Mouse (Mus musculus) heart, embryonic 16.5 days (tissue): ENCODE measurements at regions not wholly inside any gene's neighbourhood (a gene's known extent, or its start where the extent isn't known, plus 50 kb on each side); places are given as distances from the start of the nearest gene placed in this dataset.

Source experiments
- ATAC-seq: fragments of 200-750 bp; cut with Nextera tagmentation; replicated peaks from 2 replicates; pipeline ENCODE4 v1.8.0; 2017; ENCODE audit warnings: moderate number of reproducible peaks; ENCODE audit not compliant: insufficient read depth, low FRiP score; ENCODE audit errors: extremely low read depth
- H3K27ac ChIP-seq: fragments of 300-500 bp; sonication (generic); 2 replicates; pipeline ENCODE4 v1.5.1; 2014; ENCODE audit warnings: mild to moderate bottlenecking, low read length, control low read depth, moderate library complexity
- H3K27me3 ChIP-seq: fragments of 300-500 bp; sonication (generic); 2 replicates; pipeline ENCODE4 v1.6.1; 2014; ENCODE audit warnings: low read length, mixed read lengths; ENCODE audit not compliant: control insufficient read depth, insufficient read depth
- H3K36me3 ChIP-seq: fragments of 300-500 bp; sonication (generic); 2 replicates; pipeline ENCODE4 v1.6.1; 2014; ENCODE audit not compliant: control insufficient read depth, insufficient read depth
- H3K4me1 ChIP-seq: fragments of 300-500 bp; sonication (generic); 2 replicates; pipeline ENCODE4 v1.6.1; 2014; ENCODE audit warnings: low read length, mixed read lengths; ENCODE audit not compliant: control insufficient read depth, insufficient read depth
- H3K4me2 ChIP-seq: fragments of 300-500 bp; sonication (generic); 2 replicates; pipeline ENCODE4 v1.6.1; 2014; ENCODE audit warnings: low read depth, mild to moderate bottlenecking, control low read depth, low read length
- H3K4me3 ChIP-seq: fragments of 300-500 bp; sonication (generic); 2 replicates; pipeline ENCODE4 v1.5.1; 2014; ENCODE audit warnings: mild to moderate bottlenecking, control low read depth, low read length
- H3K9ac ChIP-seq: fragments of 300-500 bp; sonication (generic); 2 replicates; pipeline ENCODE4 v1.6.1; 2014; ENCODE audit warnings: low read length, control low read depth
- H3K9me3 ChIP-seq: fragments of 300-500 bp; sonication (generic); replicated peaks from 2 replicates; pipeline ENCODE4 v1.6.1; 2016; ENCODE audit warnings: low read length; ENCODE audit not compliant: control insufficient read depth
- WGBS: fragments of 180-500 bp; shearing (Covaris S2); extraction: QIAGEN DNeasy Blood & Tissue Kit; methylation state at CpG from one replicate; pipeline ENCODE4 v1.1.7; 2014; 5-methylcytosine and 5-hydroxymethylcytosine counted together

DNA sequence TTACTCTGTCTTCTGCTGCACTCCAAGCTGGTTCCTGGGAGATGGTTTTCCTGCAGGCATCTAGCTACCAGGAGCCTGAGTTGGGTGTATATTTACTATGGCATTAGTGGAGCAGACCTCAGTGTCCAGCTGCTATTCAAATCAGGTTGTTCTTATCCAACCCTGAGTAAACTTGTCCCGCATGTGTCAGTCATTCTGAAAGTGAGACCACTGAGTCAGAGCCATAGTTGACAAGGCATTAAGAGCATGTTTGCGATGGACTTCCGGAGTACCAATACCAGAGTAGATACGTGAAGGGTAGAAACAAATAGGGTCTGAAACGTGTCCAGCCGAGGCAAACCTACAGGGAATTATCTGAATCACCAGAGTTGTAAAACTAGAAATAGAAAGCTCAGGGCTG, 520.6 kb downstream of the Defb40 start:
- Histone ChIP-seq H3K27ac (no peak overlapping the region), H3K4me1 (no peaks in the 10 kb centered on the region), H3K9ac (no peak overlapping the region), H3K27me3 (no peaks in the 10 kb centered on the region), H3K9me3 (no peaks in the 10 kb centered on the region), H3K4me3 (no peak overlapping the region), H3K36me3 (no peaks in the 10 kb centered on the region), H3K4me2 (no peak overlapping the region)
- 83% methylated on average over 6 of the region's 6 CpGs for WGBS
- no peak for ATAC-seq

DNA sequence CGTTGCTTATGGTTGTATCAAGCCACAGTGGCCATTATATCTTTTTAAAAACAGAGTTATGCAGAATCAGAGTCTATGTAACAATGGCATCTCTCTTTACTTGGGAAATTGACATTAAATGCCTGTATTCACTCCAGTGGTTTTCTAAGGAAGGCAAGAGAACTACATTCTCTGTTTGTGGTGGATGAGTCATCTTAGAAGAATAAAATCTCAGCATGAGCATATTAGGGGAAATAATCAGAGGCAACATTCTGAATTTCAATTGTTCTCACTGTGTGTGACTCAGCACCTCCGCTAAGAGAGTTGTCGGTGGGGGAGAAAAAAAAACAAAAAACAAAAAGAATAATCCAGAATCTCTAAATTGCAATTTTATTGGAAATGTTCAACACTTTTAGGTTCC, 529.0 kb downstream of the Defb40 start:
- no peaks in the 10 kb centered on the region for H3K36me3 ChIP-seq
- H3K4me3 ChIP-seq = no peak overlapping the region
- H3K9ac ChIP-seq = no peak overlapping the region
- no peak overlapping the region for H3K4me2 ChIP-seq
- no peaks in the 10 kb centered on the region for H3K9me3 ChIP-seq
- 84% methylated on average over 3 of the region's 3 CpGs for WGBS
- ATAC-seq = no peak
- H3K4me1 ChIP-seq = no peaks in the 10 kb centered on the region
- H3K27me3 ChIP-seq = no peaks in the 10 kb centered on the region
- no peak overlapping the region for H3K27ac ChIP-seq

DNA sequence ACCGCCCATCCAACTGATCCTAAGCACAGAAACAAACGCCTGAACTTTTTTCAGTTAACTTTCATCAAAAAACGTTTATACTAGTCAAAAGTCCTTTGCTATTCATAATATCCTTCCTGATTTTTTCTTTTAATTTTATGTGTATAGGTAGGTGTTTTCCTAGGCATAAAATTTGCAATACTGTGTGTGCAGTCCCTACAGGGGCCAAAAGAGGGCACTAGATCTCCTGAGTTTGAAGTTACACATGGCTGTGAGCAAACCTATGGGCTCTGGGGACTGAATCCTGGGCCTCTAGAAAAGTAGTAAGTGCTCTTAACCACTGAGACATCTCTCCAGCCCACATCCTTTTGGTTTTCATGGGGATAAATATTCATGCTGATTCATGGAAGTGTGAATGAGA, 535.8 kb downstream of the Defb40 start:
- ATAC-seq = no peak
- WGBS = 61% methylated on average over 3 of the region's 3 CpGs
- H3K9ac ChIP-seq = no peak overlapping the region

DNA sequence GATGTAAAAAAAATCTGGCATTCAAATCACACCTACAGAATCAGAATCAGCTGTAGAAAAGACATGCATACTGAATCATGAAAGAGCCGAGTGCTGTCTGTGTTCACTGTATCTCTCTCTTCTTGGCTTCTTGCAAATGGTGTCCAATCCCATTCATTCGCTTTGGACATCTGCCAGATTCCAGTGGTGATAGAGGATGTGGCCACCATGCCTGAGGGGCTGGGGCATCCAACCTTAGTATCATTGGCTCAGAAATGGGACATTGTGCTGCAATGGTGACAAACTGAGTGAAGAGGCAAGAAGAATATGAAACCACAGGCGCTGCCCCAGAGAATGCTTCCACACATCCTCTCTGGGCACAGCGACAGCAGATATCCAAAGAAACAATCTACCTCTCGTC, 555.2 kb downstream of the Defb40 start:
- 78% methylated on average over 5 of the region's 5 CpGs for WGBS
- Histone ChIP-seq H3K27me3 (no peaks in the 10 kb centered on the region), H3K4me1 (no peaks in the 10 kb centered on the region), H3K9ac (no peak overlapping the region), H3K27ac (no peak overlapping the region), H3K4me2 (no peak overlapping the region), H3K36me3 (no peaks in the 10 kb centered on the region), H3K4me3 (no peak overlapping the region), H3K9me3 (peaks cover 3% of the 10 kb centered on the region; the same call in 1 of the 2 replicates)
- ATAC-seq = no peak

More for the DNA sequence above, 535.8 kb downstream of the Defb40 start:
- Histone ChIP-seq H3K4me1 (no peaks in the 10 kb centered on the region), H3K27ac (no peak overlapping the region), H3K36me3 (no peaks in the 10 kb centered on the region), H3K4me3 (no peak overlapping the region), H3K27me3 (no peaks in the 10 kb centered on the region), H3K4me2 (no peak overlapping the region), H3K9me3 (no peaks in the 10 kb centered on the region)

DNA sequence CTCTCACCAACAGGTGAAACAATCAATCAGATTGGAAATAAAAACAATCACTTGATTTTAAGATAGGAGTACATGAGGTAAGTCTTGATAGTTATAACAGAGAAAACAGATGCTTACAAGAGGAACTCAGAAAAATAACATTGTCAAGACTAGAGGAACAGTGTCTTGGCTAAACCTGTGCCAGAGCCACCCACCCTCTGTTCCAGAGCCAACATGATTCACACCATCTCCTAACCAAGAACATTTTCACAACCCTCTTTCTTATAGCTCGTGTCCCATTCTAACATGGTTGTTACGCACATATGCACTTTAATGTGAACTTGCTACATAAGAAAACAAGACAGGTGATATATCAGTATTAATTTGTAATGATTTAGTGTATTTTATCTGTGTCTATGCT, 565.6 kb downstream of the Defb40 start:
- 78% methylated on average over 2 of the region's 2 CpGs for WGBS
- no peak overlapping the region for H3K4me3 ChIP-seq
- no peaks in the 10 kb centered on the region for H3K9me3 ChIP-seq
- H3K4me1 ChIP-seq = no peaks in the 10 kb centered on the region
- H3K4me2 ChIP-seq = no peak overlapping the region
- no peak for ATAC-seq
- no peak overlapping the region for H3K9ac ChIP-seq
- no peaks in the 10 kb centered on the region for H3K36me3 ChIP-seq
- no peak overlapping the region for H3K27ac ChIP-seq
- H3K27me3 ChIP-seq = no peaks in the 10 kb centered on the region

DNA sequence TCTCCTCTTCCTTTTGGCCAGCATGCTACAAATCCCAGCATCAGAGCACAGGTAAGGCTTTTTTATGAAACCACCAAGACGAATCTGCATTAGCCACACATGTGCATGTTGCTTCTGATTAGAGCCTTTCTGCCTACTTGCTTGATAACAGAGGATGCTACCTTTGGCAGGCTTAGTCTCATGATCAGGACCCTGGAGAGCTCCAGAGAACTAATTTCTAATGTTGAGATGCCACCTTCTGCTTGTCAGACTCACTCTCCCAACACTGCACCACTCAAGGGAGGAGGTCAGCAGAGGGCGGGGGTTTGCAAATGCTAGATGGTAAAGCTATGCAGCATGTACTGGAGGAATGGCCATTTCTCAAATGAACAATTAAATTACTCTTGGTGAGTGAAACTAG, 571.6 kb downstream of the Defb40 start:
- no peak for ATAC-seq
- Histone ChIP-seq H3K4me2 (no peak overlapping the region), H3K9me3 (no peaks in the 10 kb centered on the region), H3K9ac (no peak overlapping the region), H3K27me3 (no peaks in the 10 kb centered on the region), H3K4me1 (no peaks in the 10 kb centered on the region), H3K27ac (no peak overlapping the region), H3K36me3 (no peaks in the 10 kb centered on the region), H3K4me3 (no peak overlapping the region)
- WGBS = 41% methylated on average over 2 of the region's 2 CpGs

DNA sequence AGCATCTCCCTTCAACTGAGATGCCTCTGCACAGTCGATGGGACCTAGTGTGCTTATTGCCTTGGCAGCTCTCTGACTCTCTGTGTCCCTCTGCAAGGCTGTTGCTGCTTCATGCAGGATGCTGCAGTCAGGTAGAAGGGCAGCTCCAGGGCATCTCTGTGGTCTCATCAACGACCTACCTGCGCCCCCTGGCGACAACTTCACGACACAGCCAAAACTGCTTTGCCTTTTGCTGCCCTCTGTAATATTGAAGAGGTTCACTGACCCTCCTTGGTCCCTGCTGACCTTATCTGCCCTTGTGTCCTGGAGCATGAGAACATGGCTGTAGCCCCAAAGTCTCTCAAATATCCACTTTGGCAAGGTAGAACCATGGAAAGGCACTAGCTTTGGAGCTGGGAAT, 589.7 kb downstream of the Defb40 start:
- no peak overlapping the region for H3K27ac ChIP-seq
- H3K9ac ChIP-seq = no peak overlapping the region
- 7% methylated on average over 5 of the region's 5 CpGs for WGBS
- H3K4me2 ChIP-seq = no peak overlapping the region
- no peaks in the 10 kb centered on the region for H3K27me3 ChIP-seq
- no peak overlapping the region for H3K4me3 ChIP-seq
- ATAC-seq = no peak
- H3K4me1 ChIP-seq = no peaks in the 10 kb centered on the region
- no peaks in the 10 kb centered on the region for H3K9me3 ChIP-seq
- H3K36me3 ChIP-seq = no peaks in the 10 kb centered on the region

DNA sequence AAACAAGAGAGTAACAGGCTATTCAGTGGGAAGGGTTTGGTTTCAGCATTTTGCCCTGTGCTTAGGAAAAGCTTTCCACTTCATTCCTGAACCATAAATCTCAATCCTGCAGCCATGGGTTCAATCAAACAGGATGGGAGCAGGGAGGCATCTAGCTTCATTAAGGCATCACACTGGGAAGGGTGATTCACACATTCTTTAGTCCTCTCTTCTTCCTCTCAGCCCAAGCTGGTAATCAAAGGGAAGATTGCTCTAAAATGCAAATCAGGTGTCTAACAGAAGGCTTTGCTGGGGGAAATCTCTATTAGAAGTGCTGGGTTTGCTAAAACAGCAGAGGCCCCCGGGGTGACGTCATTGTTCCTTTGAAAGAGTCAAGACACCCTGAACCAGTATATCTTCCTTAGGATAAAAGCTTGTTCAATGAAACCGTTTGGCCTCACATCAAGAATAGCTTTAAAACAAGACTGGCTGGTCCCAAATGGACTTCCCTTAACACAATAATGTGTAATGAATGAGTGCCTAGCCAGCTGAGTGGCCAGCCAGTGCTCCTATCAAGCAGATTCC, 596.4 kb downstream of the Defb40 start:
- H3K27me3 ChIP-seq = no peaks in the 10 kb centered on the region
- H3K4me3 ChIP-seq = no peak overlapping the region
- H3K9ac ChIP-seq = no peak overlapping the region
- no peak overlapping the region for H3K4me2 ChIP-seq
- H3K36me3 ChIP-seq = no peaks in the 10 kb centered on the region
- 21% methylated on average over 3 of the region's 3 CpGs for WGBS
- H3K27ac ChIP-seq = no peak overlapping the region
- no peaks in the 10 kb centered on the region for H3K4me1 ChIP-seq
- no peaks in the 10 kb centered on the region for H3K9me3 ChIP-seq
- no peak for ATAC-seq

DNA sequence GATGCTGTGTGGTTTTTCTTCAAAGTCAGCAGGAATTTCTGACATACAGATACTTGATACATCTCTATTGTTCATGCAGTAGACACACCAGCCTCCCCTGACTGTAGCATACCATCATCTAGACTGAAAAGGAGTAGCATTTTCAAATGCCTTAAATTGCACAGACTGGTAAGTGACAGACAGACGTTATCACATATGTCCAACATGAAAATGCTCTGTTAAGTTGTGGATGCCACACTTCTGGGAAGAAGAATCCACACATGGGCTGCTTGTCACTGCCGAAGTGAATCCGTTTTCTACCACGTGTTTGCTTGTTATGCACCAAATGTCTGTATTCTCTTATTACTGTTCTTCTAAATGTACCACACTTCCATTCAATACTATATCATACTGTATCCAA, 629.3 kb downstream of the Defb40 start:
- no peaks in the 10 kb centered on the region for H3K36me3 ChIP-seq
- no peaks in the 10 kb centered on the region for H3K4me1 ChIP-seq
- 80% methylated on average over 4 of the region's 4 CpGs for WGBS

DNA sequence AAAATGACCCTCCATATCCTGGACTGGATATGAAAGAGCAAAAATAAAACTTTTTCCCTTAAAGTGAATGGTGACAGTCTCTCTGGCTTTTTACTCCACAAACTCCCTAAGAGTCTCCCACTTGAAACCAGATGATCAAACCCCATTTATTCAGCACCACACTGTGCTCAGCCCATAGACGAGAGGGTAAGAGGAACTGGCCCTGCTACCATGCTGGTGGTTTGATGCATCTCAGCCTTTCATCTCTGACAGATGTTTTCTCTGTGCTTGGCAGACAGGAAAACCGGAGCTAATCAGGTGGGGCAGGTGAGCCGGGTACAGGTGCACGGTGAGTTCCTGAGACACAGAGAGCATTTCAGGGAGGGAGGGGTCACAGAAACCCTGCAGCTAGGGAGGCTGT, 631.8 kb downstream of the Defb40 start:
- no peak overlapping the region for H3K4me2 ChIP-seq
- no peak for ATAC-seq
- no peak overlapping the region for H3K9ac ChIP-seq
- H3K36me3 ChIP-seq = no peaks in the 10 kb centered on the region
- no peaks in the 10 kb centered on the region for H3K27me3 ChIP-seq
- no peak overlapping the region for H3K27ac ChIP-seq
- H3K4me3 ChIP-seq = no peak overlapping the region
- H3K9me3 ChIP-seq = no peaks in the 10 kb centered on the region
- WGBS = 54% methylated on average over 4 of the region's 4 CpGs
- no peaks in the 10 kb centered on the region for H3K4me1 ChIP-seq

More for the DNA sequence above, 629.3 kb downstream of the Defb40 start:
- Histone ChIP-seq H3K27ac (no peak overlapping the region), H3K4me3 (no peak overlapping the region), H3K27me3 (no peaks in the 10 kb centered on the region), H3K9me3 (no peaks in the 10 kb centered on the region), H3K9ac (no peak overlapping the region), H3K4me2 (no peak overlapping the region)
- ATAC-seq = no peak
